Mouse (Mus musculus): ENCODE measurements around the gene Rpl3. TPM values are rescaled to one million over a fixed set of nuclear protein-coding genes. Genes with fewer than 3 reads are reported as not detected.

The Rpl3 gene
- polyA plus RNA-seq, 1 experiment from 2014 or later: 1,242 TPM

DNA sequence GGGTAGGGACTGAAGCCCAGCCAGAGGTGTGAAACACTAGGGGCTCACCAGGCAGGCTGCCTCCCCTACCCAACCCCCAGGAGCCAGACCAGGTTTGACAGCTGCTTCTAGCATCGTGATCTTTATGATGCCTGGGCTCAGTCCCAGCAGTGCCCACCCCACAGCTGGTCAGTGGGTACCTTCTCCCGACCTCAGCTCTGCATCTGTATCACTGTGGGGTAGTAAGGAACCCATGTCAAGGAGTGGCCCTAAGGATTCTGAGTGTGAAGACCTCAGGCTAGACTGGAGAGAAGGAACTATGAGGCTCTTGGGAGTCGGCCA, 16.3 kb downstream of the Rpl3 start:
- 0 out of 2 replicates have a peak, but pooled peaks have one; percentile 4 for ATAC-seq (ENCODE audit: low read depth)

DNA sequence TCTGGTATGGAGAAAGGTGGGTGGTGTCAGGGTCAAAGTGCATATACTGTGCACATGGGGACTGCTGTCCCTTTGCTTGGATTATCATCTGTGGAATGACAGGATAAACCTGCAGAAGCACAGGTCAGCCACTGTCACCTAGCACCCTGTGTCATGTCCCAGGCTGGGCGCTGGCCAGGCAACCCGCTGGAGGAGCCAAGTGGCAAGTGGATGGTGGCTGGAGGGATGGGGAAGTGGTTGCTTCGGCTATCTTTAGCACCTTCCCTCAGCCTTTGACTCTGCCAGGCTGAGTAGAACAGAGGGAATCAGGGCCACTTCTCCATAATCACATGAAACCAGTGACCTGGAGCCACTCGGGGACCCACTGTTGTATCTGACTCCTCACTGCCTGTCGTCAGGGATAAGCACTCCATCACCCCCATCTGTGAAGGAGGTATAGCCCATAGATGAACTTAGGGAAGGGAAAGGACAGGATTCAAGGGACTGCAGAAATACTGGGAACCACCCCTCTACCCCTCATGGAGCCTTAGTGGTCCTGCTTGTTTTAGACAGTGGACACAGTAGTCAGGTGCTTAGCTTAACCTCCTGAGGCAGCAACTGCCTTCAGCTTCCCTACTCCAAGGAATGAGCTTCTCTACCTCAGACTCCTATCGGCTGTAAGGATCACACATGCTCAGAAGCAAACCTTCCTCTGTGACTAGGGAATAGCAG, 16.9 kb downstream of the Rpl3 start:
- no peak for DNase-seq (ENCODE audit: low spot score)
- WGBS: 70% methylated on average over 6 of the region's 6 CpGs
- H3K9ac ChIP-seq (ENCODE audit: low read depth, low read length): no peak overlapping the region
- no peak for ATAC-seq (ENCODE audit: low read depth)
- no peaks in the 10 kb centered on the region for H3K27me3 ChIP-seq (replicated peaks; ENCODE audit: control insufficient read depth, insufficient read depth, low read length)
- no peak overlapping the region for H3K4me3 ChIP-seq (ENCODE audit: low read depth, low read length)
- no peak overlapping the region for H3K4me2 ChIP-seq (ENCODE audit: low read depth, low read length)
- peaks cover 35% of the 10 kb centered on the region for H3K36me3 ChIP-seq (ENCODE audit: control insufficient read depth, insufficient read depth, low read length)
- no peaks in the 10 kb centered on the region for H3K4me1 ChIP-seq (ENCODE audit: control insufficient read depth, insufficient read depth, low read length)
- H3K9me3 ChIP-seq (ENCODE audit: control insufficient read depth, low read length): no peaks in the 10 kb centered on the region
- H3K27ac ChIP-seq (replicated peaks; ENCODE audit: low read depth, low read length): no peak overlapping the region

More for the DNA sequence above, 16.3 kb downstream of the Rpl3 start:
- Histone ChIP-seq H3K27me3 (replicated peaks; ENCODE audit: control insufficient read depth, insufficient read depth, low read length) (no peaks in the 10 kb centered on the region), H3K27ac (replicated peaks; ENCODE audit: low read depth, low read length) (no peak overlapping the region), H3K4me3 (ENCODE audit: low read depth, low read length) (no peak overlapping the region), H3K36me3 (ENCODE audit: control insufficient read depth, insufficient read depth, low read length) (peaks cover 40% of the 10 kb centered on the region), H3K4me1 (ENCODE audit: control insufficient read depth, insufficient read depth, low read length) (no peaks in the 10 kb centered on the region), H3K9me3 (ENCODE audit: control insufficient read depth, low read length) (no peaks in the 10 kb centered on the region), H3K9ac (ENCODE audit: low read depth, low read length) (no peak overlapping the region), H3K4me2 (ENCODE audit: low read depth, low read length) (no peak overlapping the region)
- no peak for DNase-seq (ENCODE audit: low spot score)
- 47% methylated on average over 3 of the region's 3 CpGs for WGBS

DNA sequence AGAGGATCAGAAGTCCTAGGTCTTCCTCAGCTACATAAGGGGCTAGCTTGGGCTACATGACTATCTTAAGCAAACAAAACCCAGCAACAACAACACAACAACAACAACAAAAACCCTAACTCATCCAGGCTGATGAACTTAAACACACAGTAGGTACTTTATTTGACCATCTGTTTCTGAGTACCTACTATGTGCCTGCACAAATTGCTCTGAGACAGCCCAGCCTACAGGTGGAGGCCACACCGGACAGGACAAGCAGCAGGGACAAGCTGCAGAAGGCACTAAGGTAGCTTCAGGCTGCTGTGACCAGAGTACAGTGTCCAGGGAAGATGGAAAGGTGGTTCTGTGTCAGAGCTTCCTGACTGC, 18.4 kb downstream of the Rpl3 start:
- H3K9ac ChIP-seq (ENCODE audit: low read depth, low read length): no peak overlapping the region
- H3K36me3 ChIP-seq (ENCODE audit: control insufficient read depth, insufficient read depth, low read length): peaks cover 19% of the 10 kb centered on the region
- H3K4me3 ChIP-seq (ENCODE audit: low read depth, low read length): no peak overlapping the region
- no peak overlapping the region for H3K27ac ChIP-seq (replicated peaks; ENCODE audit: low read depth, low read length)
- no peaks in the 10 kb centered on the region for H3K4me1 ChIP-seq (ENCODE audit: control insufficient read depth, insufficient read depth, low read length)
- no peaks in the 10 kb centered on the region for H3K27me3 ChIP-seq (replicated peaks; ENCODE audit: control insufficient read depth, insufficient read depth, low read length)
- H3K9me3 ChIP-seq (ENCODE audit: control insufficient read depth, low read length): no peaks in the 10 kb centered on the region
- 93% methylated on average over 1 of the region's 1 CpGs for WGBS
- no peak for ATAC-seq (ENCODE audit: low read depth)
- no peak overlapping the region for H3K4me2 ChIP-seq (ENCODE audit: low read depth, low read length)
- no peak for DNase-seq (ENCODE audit: low spot score)

DNA sequence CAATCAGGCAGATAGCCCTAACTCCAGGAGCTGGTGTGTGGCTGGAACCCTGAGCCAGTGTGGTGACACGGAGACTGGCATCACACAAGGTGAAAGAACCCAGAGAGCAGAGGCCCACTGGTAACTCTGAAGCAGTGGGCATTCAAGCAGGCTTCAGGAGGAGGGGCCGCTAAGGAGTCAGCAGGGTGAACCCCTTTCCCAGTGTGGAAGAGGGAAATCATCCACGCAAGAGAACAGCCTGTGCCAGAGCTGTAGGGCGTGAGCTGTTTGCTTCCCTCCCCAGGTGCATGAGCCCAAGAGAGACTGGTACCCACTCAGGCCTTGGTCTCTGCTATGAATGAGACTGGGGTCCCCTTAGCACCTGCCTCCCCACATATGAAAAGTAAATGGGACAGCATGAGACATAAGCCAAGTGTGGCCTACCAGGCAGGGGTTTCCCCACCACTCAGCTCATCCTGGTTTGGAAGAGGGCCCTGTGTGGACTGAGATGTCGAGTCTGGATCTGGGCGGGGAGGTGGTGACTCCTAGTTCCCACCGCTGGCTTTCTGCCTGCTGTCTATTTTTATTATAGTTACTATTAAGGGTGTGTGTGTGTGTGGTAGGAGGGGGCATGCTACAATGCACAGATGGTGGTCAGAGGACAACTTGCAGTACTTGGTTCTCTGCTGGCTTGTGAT, 19.0 kb downstream of the Rpl3 start:
- ATAC-seq (ENCODE audit: low read depth) (no peak), DNase-seq (ENCODE audit: low spot score) (no peak)
- Histone ChIP-seq H3K4me3 (ENCODE audit: low read depth, low read length) (no peak overlapping the region), H3K36me3 (ENCODE audit: control insufficient read depth, insufficient read depth, low read length) (peaks cover 14% of the 10 kb centered on the region), H3K4me1 (ENCODE audit: control insufficient read depth, insufficient read depth, low read length) (no peaks in the 10 kb centered on the region), H3K27me3 (replicated peaks; ENCODE audit: control insufficient read depth, insufficient read depth, low read length) (no peaks in the 10 kb centered on the region), H3K4me2 (ENCODE audit: low read depth, low read length) (no peak overlapping the region), H3K9me3 (ENCODE audit: control insufficient read depth, low read length) (no peaks in the 10 kb centered on the region), H3K9ac (ENCODE audit: low read depth, low read length) (0 out of 2 replicates have a peak overlapping the region, but pooled peaks have one; percentile 15), H3K27ac (replicated peaks; ENCODE audit: low read depth, low read length) (no peak overlapping the region)
- 72% methylated on average over 7 of the region's 7 CpGs for WGBS

DNA sequence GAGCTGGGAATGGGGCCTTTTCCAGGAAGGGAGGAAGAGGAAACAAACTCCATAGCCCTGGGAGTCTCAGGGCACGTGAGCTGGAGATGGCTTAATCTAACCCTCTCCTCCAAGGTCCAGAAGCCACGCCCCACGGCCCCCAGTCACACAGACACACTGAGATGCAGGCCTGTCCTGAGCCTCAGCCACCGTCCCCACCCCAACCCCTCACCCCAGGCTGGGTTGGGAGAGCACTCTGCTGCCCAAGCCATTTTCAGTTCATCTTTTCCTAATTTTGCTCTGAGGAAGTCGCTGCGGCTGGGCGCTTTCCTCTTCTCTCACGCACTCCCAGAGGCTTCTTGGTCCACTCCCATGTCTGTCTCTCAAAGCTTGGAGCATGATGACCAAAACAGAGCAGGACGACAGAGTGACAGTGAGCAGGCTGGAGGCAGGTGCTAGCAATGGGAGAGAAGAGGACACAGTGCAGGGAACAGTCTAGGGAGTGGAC, 19.7 kb downstream of the Rpl3 start:
- Histone ChIP-seq H3K36me3 (ENCODE audit: control insufficient read depth, insufficient read depth, low read length) (peaks cover 6% of the 10 kb centered on the region), H3K27me3 (replicated peaks; ENCODE audit: control insufficient read depth, insufficient read depth, low read length) (no peaks in the 10 kb centered on the region), H3K9me3 (ENCODE audit: control insufficient read depth, low read length) (no peaks in the 10 kb centered on the region), H3K27ac (replicated peaks; ENCODE audit: low read depth, low read length) (no peak overlapping the region), H3K9ac (ENCODE audit: low read depth, low read length) (peak overlapping the region; percentile 15; the same call in 1 of the 2 replicates), H3K4me1 (ENCODE audit: control insufficient read depth, insufficient read depth, low read length) (no peaks in the 10 kb centered on the region), H3K4me3 (ENCODE audit: low read depth, low read length) (no peak overlapping the region), H3K4me2 (ENCODE audit: low read depth, low read length) (no peak overlapping the region)
- ATAC-seq (ENCODE audit: low read depth) (no peak), DNase-seq (ENCODE audit: low spot score) (no peak)
- 39% methylated on average over 9 of the region's 9 CpGs for WGBS

DNA sequence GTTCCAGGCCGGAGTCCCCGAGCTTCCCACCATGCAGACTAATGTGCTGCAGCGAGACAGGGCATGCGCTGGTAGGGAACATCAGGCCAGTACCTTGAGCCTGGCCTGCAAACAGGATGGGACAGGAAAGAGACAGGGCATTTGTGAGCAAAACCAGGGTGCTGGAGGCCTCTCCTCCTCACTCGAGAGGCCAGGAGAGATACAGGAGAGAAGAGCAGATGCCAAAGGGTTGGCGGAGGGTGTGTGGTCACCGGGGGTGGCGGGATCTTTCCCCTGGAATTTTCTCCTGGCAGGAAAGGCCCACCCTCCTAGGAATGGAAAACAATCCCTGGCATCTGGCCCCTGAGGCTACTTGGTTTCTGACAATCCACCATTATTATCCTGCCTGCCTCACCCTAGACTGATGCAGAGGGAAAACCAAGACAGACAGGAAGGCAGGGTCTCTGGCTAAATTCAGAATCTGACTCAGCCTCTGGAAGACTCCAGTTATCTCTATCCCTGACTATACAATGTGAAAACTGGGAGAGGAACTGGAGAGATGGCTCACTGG, 21.5 kb downstream of the Rpl3 start:
- Histone ChIP-seq H3K4me1 (ENCODE audit: control insufficient read depth, insufficient read depth, low read length) (no peaks in the 10 kb centered on the region), H3K9me3 (ENCODE audit: control insufficient read depth, low read length) (no peaks in the 10 kb centered on the region), H3K27me3 (replicated peaks; ENCODE audit: control insufficient read depth, insufficient read depth, low read length) (no peaks in the 10 kb centered on the region), H3K9ac (ENCODE audit: low read depth, low read length) (no peak overlapping the region), H3K36me3 (ENCODE audit: control insufficient read depth, insufficient read depth, low read length) (no peaks in the 10 kb centered on the region), H3K27ac (replicated peaks; ENCODE audit: low read depth, low read length) (no peak overlapping the region), H3K4me3 (ENCODE audit: low read depth, low read length) (no peak overlapping the region), H3K4me2 (ENCODE audit: low read depth, low read length) (no peak overlapping the region)
- 44% methylated on average over 6 of the region's 8 CpGs for WGBS
- no peak for ATAC-seq (ENCODE audit: low read depth)
- DNase-seq (ENCODE audit: low spot score): no peak

DNA sequence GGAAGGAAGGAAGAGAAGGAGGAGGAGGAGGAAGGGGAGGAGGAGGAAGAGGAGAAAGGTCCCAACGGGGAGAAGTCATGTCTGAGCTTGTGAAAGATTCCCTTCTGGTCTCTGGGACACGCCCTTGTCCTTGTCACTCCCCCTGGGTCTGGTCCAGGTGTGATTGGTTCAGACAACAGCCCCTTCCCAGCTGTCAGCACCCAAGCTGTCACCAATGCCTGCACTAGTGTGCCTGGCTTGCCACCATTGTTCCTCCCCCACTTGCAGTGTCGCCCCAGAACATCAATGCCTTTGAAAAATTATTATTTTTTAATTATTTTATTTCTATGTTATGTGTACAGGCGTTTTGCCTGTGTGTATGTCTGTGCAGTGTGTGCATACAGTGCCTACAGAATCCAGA, 22.5 kb downstream of the Rpl3 start:
- 54% methylated on average over 4 of the region's 4 CpGs for WGBS
- Histone ChIP-seq H3K9ac (ENCODE audit: low read depth, low read length) (no peak overlapping the region), H3K36me3 (ENCODE audit: control insufficient read depth, insufficient read depth, low read length) (no peaks in the 10 kb centered on the region), H3K9me3 (ENCODE audit: control insufficient read depth, low read length) (no peaks in the 10 kb centered on the region), H3K27ac (replicated peaks; ENCODE audit: low read depth, low read length) (no peak overlapping the region), H3K4me3 (ENCODE audit: low read depth, low read length) (no peak overlapping the region), H3K27me3 (replicated peaks; ENCODE audit: control insufficient read depth, insufficient read depth, low read length) (no peaks in the 10 kb centered on the region), H3K4me2 (ENCODE audit: low read depth, low read length) (no peak overlapping the region), H3K4me1 (ENCODE audit: control insufficient read depth, insufficient read depth, low read length) (no peaks in the 10 kb centered on the region)
- DNase-seq (ENCODE audit: low spot score) (no peak), ATAC-seq (ENCODE audit: low read depth) (no peak)

DNA sequence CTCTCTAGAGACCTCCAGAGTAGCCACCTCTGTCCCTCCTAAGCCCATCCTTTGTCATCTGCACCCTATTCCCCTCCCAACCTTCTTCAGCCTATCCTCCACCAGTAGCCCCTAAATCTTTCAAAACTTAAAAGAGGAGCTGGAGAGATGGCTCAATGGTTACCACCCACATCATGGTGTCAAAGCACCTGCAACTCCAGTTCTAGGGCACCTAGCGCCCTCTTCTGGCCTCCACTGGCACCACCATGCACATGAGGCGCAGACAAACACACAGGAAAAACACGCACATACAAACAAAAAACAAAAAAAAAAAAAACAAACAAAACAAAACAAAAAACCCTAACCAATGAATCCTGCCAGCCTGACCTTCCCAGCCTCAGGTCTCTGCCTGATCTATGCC, 25.1 kb downstream of the Rpl3 start:
- 51% methylated on average over 3 of the region's 3 CpGs for WGBS
- no peak overlapping the region for H3K27ac ChIP-seq (replicated peaks; ENCODE audit: low read depth, low read length)
- no peaks in the 10 kb centered on the region for H3K36me3 ChIP-seq (ENCODE audit: control insufficient read depth, insufficient read depth, low read length)
- DNase-seq (ENCODE audit: low spot score) (no peak), ATAC-seq (ENCODE audit: low read depth) (no peak)
- no peaks in the 10 kb centered on the region for H3K9me3 ChIP-seq (ENCODE audit: control insufficient read depth, low read length)
- no peak overlapping the region for H3K4me3 ChIP-seq (ENCODE audit: low read depth, low read length)
- H3K9ac ChIP-seq (ENCODE audit: low read depth, low read length): no peak overlapping the region
- peaks cover 6% of the 10 kb centered on the region; the same call in 1 of the 2 replicates for H3K4me1 ChIP-seq (ENCODE audit: control insufficient read depth, insufficient read depth, low read length)
- H3K27me3 ChIP-seq (replicated peaks; ENCODE audit: control insufficient read depth, insufficient read depth, low read length): no peaks in the 10 kb centered on the region
- no peak overlapping the region for H3K4me2 ChIP-seq (ENCODE audit: low read depth, low read length)

All from embryonic facial prominence, embryonic 14.5 days (tissue).